In the genomic region with DNA sequence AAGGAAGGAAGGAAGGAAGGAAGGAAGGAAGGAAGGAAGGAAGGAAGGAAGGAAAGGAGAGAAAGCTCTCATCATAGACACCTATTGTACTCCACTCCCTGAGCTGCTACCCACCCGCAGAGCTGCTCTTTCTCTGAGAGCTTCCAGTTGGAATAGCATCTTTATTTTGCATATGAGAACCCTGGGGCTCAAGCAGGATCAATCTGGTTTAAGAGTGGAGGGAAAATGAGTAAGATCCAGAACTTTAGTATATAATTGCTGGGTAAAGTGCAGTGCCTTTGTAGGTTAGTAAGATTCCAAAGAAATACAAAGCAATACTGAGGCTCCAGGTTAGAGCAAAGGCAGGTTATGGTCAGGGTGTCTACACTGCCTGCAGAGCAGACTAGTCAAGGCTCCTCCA, we compare ENCODE assay signal across 25 mouse cellular contexts. TPM values are rescaled to one million over a fixed set of nuclear protein-coding genes. Genes with fewer than 3 reads are reported as not detected.
"Had no signal": no experiment of that assay in that cellular context is flagged by ENCODE, and none has a peak within 500 bp of the region (broad histone marks: within the 10 kb centered on the region; RNA-seq: fewer than 3 reads in every experiment).

No protein-coding gene starts in this region.

- H3K9ac ChIP-seq: heart, embryonic 12.5 days; hindbrain, embryonic 13.5 days; intestine, embryonic 15.5 days; limb, embryonic 13.5 days; limb, embryonic 15.5 days; liver, embryonic 12.5 days; liver, embryonic 14.5 days had no signal

- H3K4me1 ChIP-seq: heart, embryonic 12.5 days; hindbrain, embryonic 13.5 days; intestine, embryonic 15.5 days; limb, embryonic 13.5 days; limb, embryonic 15.5 days; liver, embryonic 12.5 days had no signal

- H3K4me2 ChIP-seq: heart, embryonic 12.5 days; hindbrain, embryonic 13.5 days; intestine, embryonic 15.5 days; limb, embryonic 13.5 days; limb, embryonic 15.5 days; liver, embryonic 12.5 days had no signal

- H3K36me3 ChIP-seq: heart, embryonic 12.5 days; hindbrain, embryonic 13.5 days; intestine, embryonic 15.5 days; limb, embryonic 13.5 days; limb, embryonic 15.5 days; liver, embryonic 12.5 days had no signal

- H3K27ac ChIP-seq: heart, adult 2 months; hindbrain, embryonic 13.5 days; intestine, embryonic 15.5 days; limb, embryonic 13.5 days; limb, embryonic 15.5 days; liver, embryonic 12.5 days; liver, embryonic 14.5 days had no signal

- DNase-seq: gastrocnemius, postnatal 14 days; gastrocnemius, postnatal 36 days; heart, adult 2 months; heart, postnatal 10 days; heart, postnatal 36 days; kidney, adult 18-20 months; kidney, adult 8-10 months; kidney, postnatal 10 days; kidney, postnatal 25 days; layer of hippocampus, adult 9-11 months; layer of hippocampus, postnatal 36 days; left cerebral cortex, postnatal 4 days had no signal

- ATAC-seq: hindbrain, embryonic 16.5 days; inflammation-experienced regulatory T-cells, adult 6 months; intestine, embryonic 15.5 days; intestine, postnatal 0 days; liver, embryonic 12.5 days had no signal

- H3K4me3 ChIP-seq: heart, adult 2 months; heart, embryonic 12.5 days; hindbrain, embryonic 13.5 days; intestine, embryonic 15.5 days; limb, embryonic 13.5 days; limb, embryonic 15.5 days; liver, embryonic 12.5 days had no signal

- H3K9me3 ChIP-seq: heart, embryonic 12.5 days; hindbrain, embryonic 13.5 days; intestine, embryonic 15.5 days; limb, embryonic 13.5 days; limb, embryonic 15.5 days; liver, embryonic 12.5 days had no signal

RNA-seq across cellular contexts. Expression of gene Grin2a, which starts 6.2 kb away (rescaled TPM):
- total RNA-seq: gastrocnemius, postnatal 36 days; hematopoietic stem cell, adult 5-6 weeks; liver, adult 2 months had no signal
- polyA plus RNA-seq: inflammation-experienced regulatory T-cells, adult 6 months; intestine, postnatal 0 days; liver, adult 2 months; liver, embryonic 14.5 days; liver, embryonic 16.5 days had no signal
